Mouse (Mus musculus): ENCODE measurements around the gene Tgm4. TPM values are rescaled to one million over a fixed set of nuclear protein-coding genes. Genes with fewer than 3 reads are reported as not detected.

Gene Tgm4
- not detected for total RNA-seq (2023)

GRCm38 (mm10) chr9:123034426-123034825, at the start of gene Tgm4:
Gene Tgm4, plus strand, starts transcription at chr9:123034726.

GRCm38 (mm10) chr9:123020995-123021631, 13.4 kb upstream of the Tgm4 start, which contains the start of gene Tmem42:
Gene Tmem42, plus strand, starts transcription at chr9:123021326.

GRCm38 (mm10) chr9:123112805-123113521, 78.4 kb downstream of the Tgm4 start, which contains the start of the genes Zdhhc3 and Exosc7:
Gene Zdhhc3, minus strand, starts transcription at chr9:123113205.
Gene Exosc7, plus strand, starts transcription at chr9:123113215.

Other genes with a start within 250 kb of the Tgm4 start
- 1 to 10 TPM; 5.2 to 6.7 TPM for gene Tcaim, start 229.2 kb upstream of the Tgm4 start, total RNA-seq (2023)
- not detected for gene Gm35549, start 190.7 kb upstream of the Tgm4 start, total RNA-seq (2023)
- 10 to 100 TPM; 85.8 to 89.4 TPM for gene Zfp445, start 168.7 kb upstream of the Tgm4 start, total RNA-seq (2023)
- gene Zkscan7, start 149.0 kb upstream of the Tgm4 start, total RNA-seq (2023): under 1 TPM; 0.53 to 0.77 TPM
- gene Zfp105, start 111.7 kb upstream of the Tgm4 start, total RNA-seq (2023): under 1 TPM; 0.66 to 0.79 TPM
- 10 to 100 TPM; 21.9 to 24.3 TPM for gene 1110059G10Rik, start 83.7 kb upstream of the Tgm4 start, total RNA-seq (2023)
- gene Kif15, start 83.7 kb upstream of the Tgm4 start, total RNA-seq (2023): 10 to 100 TPM; 80.6 to 82.8 TPM
- 1 to 10 TPM; 3.2 to 4.1 TPM for gene Tmem42, start 13.4 kb upstream of the Tgm4 start, total RNA-seq (2023)
- 100 to 1,000 TPM; 102 to 105 TPM for gene Zdhhc3, start 78.5 kb downstream of the Tgm4 start, total RNA-seq (2023)
- 10 to 100 TPM; 30.7 to 32.1 TPM for gene Exosc7, start 78.5 kb downstream of the Tgm4 start, total RNA-seq (2023)
- gene Clec3b, start 116.2 kb downstream of the Tgm4 start, total RNA-seq (2023): not detected
- gene Cdcp1, start 181.3 kb downstream of the Tgm4 start, total RNA-seq (2023): not detected
- gene Tmem158, start 226.0 kb downstream of the Tgm4 start, total RNA-seq (2023): under 1 TPM in 1 of 2 experiments, not detected in 1; 0.20 TPM

Measured in neutrophil, adult 83 days (primary cell).